Mouse (Mus musculus) C3H10T1/2 (cell line): ENCODE data around the gene Gm28557. TPM values are rescaled to one million over a fixed set of nuclear protein-coding genes. Genes with fewer than 3 reads are reported as not detected.

Experiments used
- polyA plus RNA-seq, 2 experiments: library from polyadenylated mRNA; unstranded; fragments of >200 nt; fragmentation: generic; extraction: Trizol; gene quantifications; one replicate each; pipeline ENCODE4 v1.2.1; 2012; ENCODE audit warnings: missing spikeins in 2 of 2

Gm28557 gene
- polyA plus RNA-seq = 1 to 10 TPM in 1 of 2 experiments, under 1 TPM in 1; 0.44 to 1.9 TPM

GRCm38 (mm10) chr13:67108194-67108820, at the start of gene Gm28557:
Gene Gm28557, minus strand, starts transcription at chr13:67108604.

GRCm38 (mm10) chr13:67121360-67121759, 13.0 kb upstream of the Gm28557 start, which contains the start of gene Zfp759:
Gene Zfp759, plus strand, starts transcription at chr13:67121660.

GRCm38 (mm10) chr13:67116163-67116562, 7.8 kb upstream of the Gm28557 start, which contains the start of gene Rslcan18:
Gene Rslcan18, minus strand, starts transcription at chr13:67116263.

GRCm38 (mm10) chr13:67097876-67098275, 10.5 kb downstream of the Gm28557 start, which contains the start of gene Zfp708:
Gene Zfp708, minus strand, starts transcription at chr13:67097976.

GRCm38 (mm10) chr13:67060786-67061358, 47.5 kb downstream of the Gm28557 start, which contains the start of gene Zfp712:
Gene Zfp712, minus strand, starts transcription at chr13:67061170.

Other genes with a start within 250 kb of the Gm28557 start
- under 1 TPM; 0.02 to 0.32 TPM for gene Gm10767, start 203.7 kb downstream of the Gm28557 start, polyA plus RNA-seq
- gene Zfp712, start 47.4 kb downstream of the Gm28557 start, polyA plus RNA-seq = under 1 TPM in 1 of 2 experiments, not detected in 1; 0.13 TPM
- gene Zfp708, start 10.6 kb downstream of the Gm28557 start, polyA plus RNA-seq = under 1 TPM in 1 of 2 experiments, not detected in 1; 0.21 TPM
- under 1 TPM; 0.01 to 0.15 TPM for gene Rslcan18, start 7.7 kb upstream of the Gm28557 start, polyA plus RNA-seq
- under 1 TPM; 0.04 to 0.74 TPM for gene Zfp759, start 13.1 kb upstream of the Gm28557 start, polyA plus RNA-seq
- gene Rsl1, start 64.6 kb upstream of the Gm28557 start, polyA plus RNA-seq = under 1 TPM; 0.05 to 0.79 TPM
- under 1 TPM in 1 of 2 experiments, not detected in 1; 0.31 TPM for gene Zfp455, start 85.9 kb upstream of the Gm28557 start, polyA plus RNA-seq
- under 1 TPM; 0.01 to 0.17 TPM for gene Zfp458, start 169.9 kb upstream of the Gm28557 start, polyA plus RNA-seq
- under 1 TPM in 1 of 2 experiments, not detected in 1; 0.63 TPM for gene Zfp457, start 197.9 kb upstream of the Gm28557 start, polyA plus RNA-seq
- gene Zfp595, start 224.0 kb upstream of the Gm28557 start, polyA plus RNA-seq = under 1 TPM; 0.06 to 0.68 TPM